Mouse (Mus musculus) gonadal fat pad, adult 2 months (tissue): ENCODE results near the gene Mdh2. TPM values are rescaled to one million over a fixed set of nuclear protein-coding genes. Genes with fewer than 3 reads are reported as not detected.

Experiments
- DNase-seq: peaks from one replicate; pipeline ENCODE4 v3.0.0-alpha.2; 2012; ENCODE audit warnings: low read depth
- polyA plus RNA-seq: library from polyadenylated mRNA; depleted of rRNA; stranded (reverse); fragments of >200 nt; gene quantifications from 2 replicates; pipeline ENCODE4 v1.2.3, GENCODE M21; 2012

The Mdh2 gene
- polyA plus RNA-seq, 1 experiment = 596 TPM

GRCm38 (mm10) chr5:135776546-135776945, 1.7 kb upstream of the Mdh2 start:
- no peak for DNase-seq

DNA sequence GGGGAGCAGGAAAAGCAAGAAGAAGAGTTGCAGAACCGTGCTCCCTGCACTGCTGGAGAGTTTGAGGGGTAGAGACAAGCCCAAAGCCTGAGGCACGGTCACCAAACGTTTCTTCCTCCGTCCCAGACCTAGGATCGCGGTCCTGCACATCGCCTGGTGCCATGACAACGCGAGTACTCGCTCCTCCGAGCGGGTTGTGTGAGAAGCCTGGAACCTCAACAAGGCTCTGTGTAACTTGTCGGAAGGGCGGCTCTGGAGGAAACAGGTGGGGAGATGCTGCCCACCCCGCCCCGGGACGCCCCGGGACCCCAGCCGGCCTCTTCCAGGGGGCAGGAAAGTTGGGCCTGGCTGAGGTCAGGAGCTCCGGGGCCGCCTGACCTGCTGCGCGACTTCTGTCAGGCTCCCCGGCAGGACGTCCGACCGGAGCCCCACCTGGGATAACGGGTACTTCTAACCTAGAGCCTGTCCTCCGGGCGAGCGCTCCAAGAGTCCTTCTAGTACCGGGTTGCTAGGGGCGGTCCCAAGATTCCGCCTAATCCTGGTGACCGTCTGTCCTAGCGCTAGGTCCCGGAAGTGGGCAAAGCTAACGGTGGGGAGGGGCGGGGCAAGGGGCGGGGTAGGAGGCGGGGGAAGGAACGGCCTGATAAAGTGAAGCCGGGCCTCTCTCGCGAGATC, 347 bp upstream of the Mdh2 start, which contains the start of gene Styxl1:
Styxl1 (minus strand) TSS at position 590 of the 675 bp plus-strand sequence.
- DNase-seq = no peak

DNA sequence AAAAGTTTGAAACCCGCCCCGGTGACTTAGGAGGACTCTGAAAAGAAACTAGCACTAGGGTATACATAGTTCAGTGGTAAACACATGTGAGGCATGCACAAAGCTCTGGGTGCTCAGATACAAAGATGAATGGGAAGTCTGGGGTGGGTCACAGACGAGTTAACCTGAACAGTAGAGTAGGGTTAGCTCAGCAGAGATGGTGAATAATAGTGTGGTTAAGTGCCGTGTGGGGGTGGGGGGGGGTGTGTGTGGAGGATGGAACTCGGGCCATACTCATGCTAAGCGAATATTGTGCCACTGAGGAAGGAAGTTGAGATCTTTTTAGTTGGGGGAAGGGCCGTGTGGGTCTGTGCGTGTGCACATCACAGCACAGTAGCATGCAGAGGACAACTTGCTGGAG, 2.1 kb downstream of the Mdh2 start:
- no peak for DNase-seq

DNA sequence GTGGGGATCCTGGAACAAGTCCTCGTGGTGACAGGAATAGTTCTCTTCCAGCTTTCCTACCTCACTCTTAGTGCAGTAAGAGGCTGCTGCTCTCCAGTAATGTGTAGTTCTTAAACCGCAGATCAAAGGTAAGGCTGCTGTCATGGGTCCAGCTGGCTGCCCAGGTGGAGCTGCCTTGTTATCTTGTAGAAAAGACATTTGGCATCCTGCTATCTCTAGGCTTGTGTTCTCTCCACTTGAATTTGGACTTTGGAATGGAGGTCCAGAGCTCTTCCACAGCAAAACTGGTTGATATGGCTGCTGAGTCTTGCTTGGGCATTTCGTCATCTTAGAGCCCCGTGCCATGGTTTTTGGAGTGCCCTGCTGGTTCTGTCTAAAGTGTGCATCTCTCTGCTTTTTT, 4.6 kb downstream of the Mdh2 start:
- no peak for DNase-seq

GRCm38 (mm10) chr5:135793996-135794858, 15.9 kb downstream of the Mdh2 start:
- no peak for DNase-seq

- DNase-seq = no peak
Measured at GRCm38 (mm10) chr5:135794859-135795181, 16.5 kb downstream of the Mdh2 start.

GRCm38 (mm10) chr5:135799746-135800145, 21.5 kb downstream of the Mdh2 start:
- no peak for DNase-seq

DNA sequence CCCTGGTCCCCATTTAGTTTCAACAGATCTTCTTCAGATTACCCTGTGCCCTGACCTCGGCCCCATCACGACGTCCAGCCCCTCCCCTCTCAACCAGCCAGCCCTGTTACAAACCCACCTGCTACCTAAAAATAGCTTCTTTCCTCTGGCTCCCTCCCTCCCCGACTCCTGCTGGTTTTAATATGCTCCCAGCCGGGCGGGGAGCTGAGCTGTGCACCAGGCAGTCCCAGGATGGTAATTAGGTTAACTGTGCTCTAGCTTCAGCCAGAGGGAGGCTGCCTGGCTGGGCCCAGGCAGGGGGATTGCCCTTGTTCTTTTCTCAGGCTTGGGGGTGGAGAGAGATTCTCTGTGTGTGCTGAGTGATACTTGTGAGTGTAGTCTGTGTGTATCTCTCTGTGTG, 22.6 kb downstream of the Mdh2 start:
- DNase-seq = no peak

- no peak for DNase-seq
Measured at GRCm38 (mm10) chr5:135802641-135803040, 24.4 kb downstream of the Mdh2 start.

DNA sequence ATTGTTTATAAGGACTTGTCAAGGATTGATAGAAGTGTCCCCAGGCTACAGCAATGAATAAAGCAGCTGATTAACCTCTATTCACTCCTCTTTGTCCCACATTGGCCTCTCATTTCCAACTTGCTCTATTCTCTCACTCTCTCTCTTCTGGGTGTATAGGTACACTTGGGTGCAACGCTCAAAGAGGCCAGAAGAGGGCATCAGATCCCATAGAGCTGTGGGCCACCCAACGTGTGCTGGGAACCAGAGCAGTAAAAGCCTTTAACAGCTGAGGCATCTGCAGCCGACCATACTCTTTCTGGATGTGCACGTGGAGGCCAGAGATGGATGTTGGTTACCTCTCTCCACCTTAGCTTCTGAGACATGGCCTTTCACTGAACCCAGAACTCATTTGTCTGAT, 24.9 kb downstream of the Mdh2 start:
- DNase-seq = no peak

DNA sequence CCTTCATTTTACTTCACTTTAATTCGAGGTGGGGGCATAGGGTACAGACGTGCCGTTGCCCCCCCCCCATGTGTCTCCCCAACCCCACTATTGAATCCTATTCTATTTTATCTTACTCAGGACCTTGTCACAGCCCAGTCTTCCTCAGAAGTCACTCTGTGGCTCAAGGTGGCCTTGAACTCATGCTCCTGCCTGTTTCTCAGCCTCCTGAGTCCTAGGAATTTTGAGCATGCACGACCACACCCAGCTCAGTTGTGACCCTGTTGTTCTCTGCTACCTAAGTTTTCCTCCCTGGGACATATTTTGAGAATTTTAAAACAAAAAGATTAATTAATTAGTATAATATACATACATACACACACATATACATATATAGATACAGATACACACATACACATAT, 25.4 kb downstream of the Mdh2 start:
- no peak for DNase-seq

GRCm38 (mm10) chr5:135804735-135805134, 26.5 kb downstream of the Mdh2 start:
- no peak for DNase-seq

DNA sequence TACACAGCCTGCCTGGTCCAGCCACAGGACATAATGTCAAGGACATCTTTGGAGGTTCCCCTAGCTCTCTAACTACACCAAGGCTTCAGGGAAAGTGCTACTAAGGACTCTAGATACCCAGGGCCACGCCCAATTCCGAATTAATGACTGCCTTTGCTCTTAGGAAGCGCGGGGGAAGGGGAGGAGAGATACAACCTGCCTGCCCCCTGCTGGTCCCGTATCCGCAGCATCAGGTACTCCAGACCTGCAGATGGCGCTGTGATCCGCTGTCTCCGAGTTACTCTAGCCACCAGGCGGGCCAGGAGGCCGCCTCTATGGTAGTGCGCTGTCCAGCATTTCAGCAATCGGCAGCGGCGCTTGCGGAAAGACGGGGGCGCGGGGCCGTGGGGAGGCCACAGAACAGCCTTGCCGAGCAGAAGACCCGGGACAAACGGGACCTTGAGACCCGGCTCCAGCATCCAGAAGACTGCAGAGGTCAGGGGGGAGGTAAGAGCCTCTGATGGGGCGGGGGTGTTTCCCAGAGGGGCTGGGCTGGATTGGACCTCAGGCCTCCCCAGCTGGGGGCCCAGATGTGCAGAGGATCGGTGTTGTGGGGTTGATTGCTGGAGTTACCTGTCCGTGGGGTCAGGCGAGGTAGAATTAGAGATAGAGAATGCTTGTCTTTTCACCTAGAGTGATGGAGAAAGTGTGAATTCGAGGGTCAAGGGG, 28.4 kb downstream of the Mdh2 start, which contains the start of gene Srrm3:
Srrm3 (plus strand) TSS at position 336 of the 708 bp plus-strand sequence.
- DNase-seq = no peak

DNA sequence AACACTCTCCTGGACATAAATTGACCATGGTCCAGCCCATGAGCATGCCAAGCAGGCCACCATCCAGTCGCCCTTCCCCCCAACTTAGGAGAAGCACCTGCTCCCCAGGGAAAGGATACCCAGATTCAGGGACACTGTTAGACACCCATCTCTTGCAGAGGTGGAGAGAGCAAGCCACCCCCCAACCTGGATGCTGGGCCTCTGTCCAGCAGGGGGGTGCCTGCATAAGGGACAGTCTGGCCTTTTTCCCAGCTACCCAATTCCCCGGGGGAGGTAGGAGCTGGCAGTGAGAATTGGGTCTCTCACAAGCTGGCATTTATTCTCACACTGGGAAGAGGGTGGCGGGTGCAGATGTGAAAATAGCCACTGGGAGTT, 29.0 kb downstream of the Mdh2 start:
- DNase-seq = no peak

DNA sequence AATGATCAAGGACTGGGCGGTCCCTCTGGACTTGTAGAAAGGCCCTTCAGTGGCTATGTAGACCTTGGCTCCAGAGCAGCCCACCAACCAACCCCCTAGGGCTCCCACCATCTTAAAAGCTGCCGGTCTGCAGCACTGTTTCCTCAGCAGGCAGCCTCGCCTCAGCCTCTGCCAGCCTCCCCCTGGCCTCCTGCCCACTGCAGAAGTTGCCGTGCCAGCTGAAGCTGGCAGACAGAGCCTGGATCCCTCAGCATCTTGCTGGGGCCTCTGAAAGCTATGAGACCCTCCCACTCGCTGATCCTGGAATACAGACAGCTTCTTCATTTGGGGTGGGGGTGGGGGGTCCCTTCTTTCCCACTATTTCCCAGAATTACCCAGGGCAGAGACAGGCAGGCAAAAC, 34.7 kb downstream of the Mdh2 start:
- DNase-seq = no peak

DNA sequence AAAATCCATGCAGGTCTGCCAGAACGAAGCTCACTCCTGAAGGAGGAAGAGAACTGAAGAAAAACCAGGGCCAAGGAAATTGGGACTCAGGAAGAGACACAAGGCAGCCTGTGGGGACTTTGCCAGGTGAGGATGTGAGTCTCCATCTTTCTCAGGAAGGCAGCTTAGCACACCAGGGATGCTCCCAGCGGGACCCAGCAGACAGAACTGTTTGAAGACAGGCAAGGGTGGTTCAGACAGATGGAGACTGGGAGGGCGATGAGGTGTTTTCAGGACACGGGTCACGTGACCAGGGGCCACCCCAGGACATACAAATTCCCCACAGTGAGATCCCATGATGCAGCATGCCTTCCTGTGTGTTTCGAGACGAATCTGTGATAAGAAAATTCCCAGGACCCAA, 40.2 kb downstream of the Mdh2 start:
- no peak for DNase-seq

DNA sequence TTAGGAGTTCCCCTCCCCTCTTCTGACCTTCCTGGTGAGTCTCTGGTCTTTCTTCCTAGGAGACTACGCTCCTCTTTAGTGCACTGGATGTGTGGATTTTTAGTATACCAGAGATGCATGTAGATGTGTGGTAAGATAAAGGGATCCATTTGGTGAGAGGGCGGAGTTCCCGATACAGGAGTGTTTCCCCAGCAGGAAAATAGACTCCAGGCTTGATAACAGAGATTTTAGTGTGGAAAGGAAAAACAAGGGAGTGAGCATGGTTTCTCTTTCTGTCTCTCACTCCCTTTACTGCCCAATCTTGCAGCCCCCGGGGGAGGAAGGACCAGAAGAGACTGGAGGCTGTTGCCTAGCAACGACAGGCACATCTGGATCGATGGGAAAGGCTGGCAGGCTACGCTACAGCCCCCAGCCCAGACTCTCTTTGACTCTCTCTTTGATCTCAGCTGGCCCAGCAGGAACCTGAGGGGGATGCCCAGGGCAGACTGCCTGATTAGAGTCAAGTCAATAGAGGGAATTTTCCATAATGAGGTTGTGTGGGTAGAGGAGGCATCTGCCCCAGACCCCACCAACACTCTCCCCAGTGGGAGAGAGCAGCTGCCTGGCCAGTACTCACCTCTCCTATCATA, 44.1 kb downstream of the Mdh2 start:
- no peak for DNase-seq

DNA sequence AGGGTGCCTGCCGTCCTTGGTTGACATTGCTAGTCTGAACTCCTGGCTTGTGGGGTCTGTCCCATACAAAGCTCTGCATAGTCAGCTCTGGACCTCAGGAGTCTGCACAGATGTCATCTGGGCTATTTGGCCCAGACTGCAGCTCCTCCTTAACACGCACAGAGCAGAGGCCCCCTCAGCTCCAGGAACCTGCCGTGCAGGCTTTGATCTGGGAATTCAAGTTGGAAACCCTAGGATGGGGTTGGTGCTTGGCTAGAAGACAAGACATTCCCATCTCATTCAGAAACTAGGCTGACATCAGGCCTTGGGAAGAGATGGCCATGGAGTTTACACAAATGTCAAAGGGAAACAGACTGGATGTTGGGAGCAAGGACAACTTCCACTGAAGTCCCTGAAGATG, 46.2 kb downstream of the Mdh2 start:
- DNase-seq = no peak

GRCm38 (mm10) chr5:135826225-135826624, 47.9 kb downstream of the Mdh2 start:
- no peak for DNase-seq

DNA sequence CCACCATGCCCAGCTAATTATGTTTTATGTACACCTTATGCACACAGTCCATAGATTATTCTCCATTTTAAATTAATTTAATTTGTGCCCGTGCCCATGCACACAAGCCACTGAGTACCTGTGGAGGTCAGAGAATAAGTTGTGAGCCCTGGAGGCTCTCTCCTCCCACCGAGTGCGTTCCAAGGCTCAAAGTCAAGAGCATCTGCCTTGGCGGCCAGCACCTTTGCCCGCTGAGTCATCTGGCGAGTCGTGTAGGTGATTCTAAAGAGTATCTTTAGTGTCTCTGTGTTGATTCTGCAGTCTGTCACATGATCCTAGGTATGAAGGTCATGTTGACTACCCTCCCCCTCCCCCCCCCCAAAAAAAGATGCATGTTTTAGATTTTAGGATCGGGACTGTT, 51.1 kb downstream of the Mdh2 start:
- DNase-seq = no peak

GRCm38 (mm10) chr5:135832729-135833128, 54.4 kb downstream of the Mdh2 start:
- DNase-seq = no peak

- DNase-seq = no peak
Measured at GRCm38 (mm10) chr5:135834769-135835491, 56.6 kb downstream of the Mdh2 start.
